Mouse (Mus musculus) lung, embryonic 16.5 days (tissue): ENCODE measurements around the gene Grb7. TPM values are rescaled to one million over a fixed set of nuclear protein-coding genes. Genes with fewer than 3 reads are reported as not detected.

ENCODE experiments used
- ATAC-seq: fragments of 200-750 bp; cut with Nextera tagmentation; 2 replicates; pipeline ENCODE4 v1.8.0; 2017; ENCODE audit warnings: low read depth, mild to moderate bottlenecking, moderate library complexity
- H3K27ac ChIP-seq: fragments of 300-500 bp; sonication (generic); 2 replicates; pipeline ENCODE4 v1.5.1; 2014; ENCODE audit warnings: mild to moderate bottlenecking, control low read depth, low read length
- H3K27me3 ChIP-seq: fragments of 300-500 bp; sonication (generic); 2 replicates; pipeline ENCODE4 v1.6.1; 2014; ENCODE audit warnings: low read depth, low read length, mixed read lengths; ENCODE audit not compliant: control insufficient read depth, insufficient read depth
- H3K36me3 ChIP-seq: fragments of 300-500 bp; sonication (generic); 2 replicates; pipeline ENCODE4 v1.6.1; 2014; ENCODE audit warnings: low read length; ENCODE audit not compliant: control insufficient read depth, insufficient read depth
- H3K4me1 ChIP-seq: fragments of 300-500 bp; sonication (generic); replicated peaks from 2 replicates; pipeline ENCODE4 v1.6.1; 2014; ENCODE audit warnings: low read length, mixed read lengths; ENCODE audit not compliant: control insufficient read depth, insufficient read depth
- H3K4me2 ChIP-seq: fragments of 300-500 bp; sonication (generic); 2 replicates; pipeline ENCODE4 v1.6.1; 2014; ENCODE audit warnings: low read depth, low read length, control low read depth
- H3K4me3 ChIP-seq: fragments of 300-500 bp; sonication (generic); 2 replicates; pipeline ENCODE4 v1.5.1; 2014; ENCODE audit warnings: mild to moderate bottlenecking, low read length, control low read depth
- H3K9ac ChIP-seq: fragments of 300-500 bp; sonication (generic); 2 replicates; pipeline ENCODE4 v1.6.1; 2014; ENCODE audit warnings: low read length, control low read depth
- H3K9me3 ChIP-seq: fragments of 300-500 bp; sonication (generic); 2 replicates; pipeline ENCODE4 v1.6.1; 2016; ENCODE audit warnings: low read length; ENCODE audit not compliant: control insufficient read depth
- WGBS: fragments of 180-500 bp; shearing (Covaris S2); extraction: QIAGEN DNeasy Blood & Tissue Kit; methylation state at CpG from one replicate; pipeline ENCODE4 v1.1.7; 2014; 5-methylcytosine and 5-hydroxymethylcytosine counted together
- polyA plus RNA-seq: library from polyadenylated mRNA; unstranded; fragments of >200 nt; fragmentation: Nextera tagmentation; extraction: Ambion mirVana; gene quantifications from 2 replicates; pipeline ENCODE4 v1.2.1, GENCODE M21; 2015

The Grb7 gene
- polyA plus RNA-seq, 1 experiment from 2014 or later, result 47.6 TPM

- Histone ChIP-seq H3K27ac (no peak overlapping the region), H3K9me3 (no peaks in the 10 kb centered on the region), H3K27me3 (no peaks in the 10 kb centered on the region), H3K36me3 (no peaks in the 10 kb centered on the region), H3K4me3 (peak overlapping the region; percentile 93), H3K4me1 (peaks cover 43% of the 10 kb centered on the region), H3K4me2 (peak overlapping the region; percentile 78), H3K9ac (peak overlapping the region; percentile 97)
- ATAC-seq, result no peak
- WGBS, result 15% methylated on average over 7 of the region's 7 CpGs
Measured at GRCm38 (mm10) chr11:98413731-98414130, 32.5 kb upstream of the Grb7 start.

GRCm38 (mm10) chr11:98414162-98414561 lies 32.0 kb upstream of the Grb7 start:
- Histone ChIP-seq H3K4me2 (peak overlapping the region; percentile 78), H3K4me3 (peak overlapping the region; percentile 93), H3K27ac (no peak overlapping the region), H3K36me3 (no peaks in the 10 kb centered on the region), H3K9me3 (no peaks in the 10 kb centered on the region), H3K27me3 (no peaks in the 10 kb centered on the region), H3K9ac (peak overlapping the region; percentile 97), H3K4me1 (peaks cover 41% of the 10 kb centered on the region)
- 23% methylated on average over 2 of the region's 2 CpGs for WGBS
- no peak for ATAC-seq

DNA sequence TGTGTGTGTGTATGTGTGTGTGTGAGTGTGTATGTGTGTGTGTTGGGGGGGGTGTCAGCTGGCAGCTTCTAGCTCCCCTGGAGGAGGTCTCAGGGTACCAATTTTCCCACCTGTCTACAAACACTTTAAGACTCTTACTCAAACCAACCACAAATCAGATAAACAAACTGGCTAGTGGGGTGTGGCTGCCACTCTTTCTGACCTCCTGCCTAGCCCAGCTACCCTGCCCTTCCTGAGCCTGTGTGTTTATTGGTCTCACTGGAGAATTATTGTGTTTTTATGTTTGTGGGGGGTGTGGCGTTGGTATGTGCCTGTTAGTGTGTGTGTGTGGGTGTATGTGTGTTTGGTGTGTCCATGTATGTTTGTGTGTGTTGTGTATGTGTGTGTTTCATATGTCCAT lies 29.1 kb upstream of the Grb7 start:
- no peaks in the 10 kb centered on the region for H3K36me3 ChIP-seq
- no peak overlapping the region for H3K4me3 ChIP-seq
- H3K27ac ChIP-seq, result no peak overlapping the region
- no peaks in the 10 kb centered on the region for H3K9me3 ChIP-seq
- peaks cover 28% of the 10 kb centered on the region for H3K4me1 ChIP-seq
- no peaks in the 10 kb centered on the region for H3K27me3 ChIP-seq
- WGBS, result 67% methylated on average over 1 of the region's 1 CpGs
- H3K9ac ChIP-seq, result no peak overlapping the region
- H3K4me2 ChIP-seq, result no peak overlapping the region
- no peak for ATAC-seq

GRCm38 (mm10) chr11:98418273-98418672 lies 27.9 kb upstream of the Grb7 start:
- H3K27me3 ChIP-seq, result no peaks in the 10 kb centered on the region
- no peaks in the 10 kb centered on the region for H3K9me3 ChIP-seq
- WGBS, result 42% methylated on average over 6 of the region's 6 CpGs
- peaks cover 7% of the 10 kb centered on the region for H3K36me3 ChIP-seq
- no peak overlapping the region for H3K4me2 ChIP-seq
- no peak overlapping the region for H3K4me3 ChIP-seq
- no peak overlapping the region; the same call in 1 of the 2 replicates for H3K9ac ChIP-seq
- H3K4me1 ChIP-seq, result peaks cover 28% of the 10 kb centered on the region
- ATAC-seq, result no peak
- H3K27ac ChIP-seq, result peak overlapping the region; percentile 6; the same call in 1 of the 2 replicates

DNA sequence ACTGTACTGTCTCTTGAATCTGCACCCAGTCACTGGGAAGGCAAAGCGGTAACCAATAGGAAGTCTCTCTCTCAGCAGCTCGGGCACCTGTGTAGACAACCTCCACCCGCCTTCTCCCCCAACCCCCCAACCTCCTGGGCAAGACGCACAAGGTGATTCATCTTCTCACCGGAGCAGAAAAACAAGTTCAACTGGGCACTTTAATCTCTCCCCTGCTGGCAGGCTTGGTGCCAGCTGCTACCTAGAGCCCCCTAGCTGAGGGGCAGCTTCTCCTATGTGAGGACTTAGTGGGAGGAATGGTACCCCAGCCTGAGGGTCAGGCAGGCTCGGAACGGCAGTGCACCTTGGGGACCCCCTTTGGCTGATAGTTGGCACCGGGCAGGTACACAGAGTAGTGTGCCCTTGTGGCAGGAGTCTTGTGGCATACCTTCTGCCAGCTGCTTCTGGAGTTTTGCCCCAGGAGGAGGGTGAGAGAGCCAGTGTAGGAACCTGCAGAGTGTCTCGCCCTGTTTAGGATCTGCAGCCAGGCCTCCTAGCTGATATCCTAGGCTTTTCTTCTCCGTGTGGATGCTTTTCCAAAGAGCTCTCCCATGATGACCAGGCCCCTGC lies 27.2 kb upstream of the Grb7 start:
- Histone ChIP-seq H3K9me3 (no peaks in the 10 kb centered on the region), H3K27ac (peak overlapping the region; percentile 52), H3K4me1 (peaks cover 21% of the 10 kb centered on the region), H3K9ac (peak overlapping the region; percentile 13; the same call in 1 of the 2 replicates), H3K4me3 (no peak overlapping the region), H3K4me2 (no peak overlapping the region), H3K27me3 (no peaks in the 10 kb centered on the region), H3K36me3 (peaks cover 7% of the 10 kb centered on the region)
- peak; percentile 49 for ATAC-seq
- WGBS, result 66% methylated on average over 10 of the region's 10 CpGs

- WGBS, result 93% methylated on average over 7 of the region's 7 CpGs
- no peak overlapping the region for H3K9ac ChIP-seq
- no peak for ATAC-seq
- H3K4me2 ChIP-seq, result no peak overlapping the region
- no peaks in the 10 kb centered on the region for H3K4me1 ChIP-seq
- H3K27me3 ChIP-seq, result no peaks in the 10 kb centered on the region
- H3K4me3 ChIP-seq, result no peak overlapping the region
- peaks cover 47% of the 10 kb centered on the region for H3K36me3 ChIP-seq
- no peak overlapping the region for H3K27ac ChIP-seq
- H3K9me3 ChIP-seq, result no peaks in the 10 kb centered on the region
Measured at GRCm38 (mm10) chr11:98426592-98426991, 19.6 kb upstream of the Grb7 start.

GRCm38 (mm10) chr11:98428436-98428835 lies 17.8 kb upstream of the Grb7 start:
- Histone ChIP-seq H3K36me3 (peaks cover 53% of the 10 kb centered on the region), H3K4me3 (no peak overlapping the region), H3K27ac (no peak overlapping the region), H3K9ac (no peak overlapping the region), H3K4me1 (no peaks in the 10 kb centered on the region), H3K4me2 (no peak overlapping the region), H3K27me3 (no peaks in the 10 kb centered on the region), H3K9me3 (no peaks in the 10 kb centered on the region)
- ATAC-seq, result no peak
- WGBS, result 79% methylated on average over 5 of the region's 5 CpGs

DNA sequence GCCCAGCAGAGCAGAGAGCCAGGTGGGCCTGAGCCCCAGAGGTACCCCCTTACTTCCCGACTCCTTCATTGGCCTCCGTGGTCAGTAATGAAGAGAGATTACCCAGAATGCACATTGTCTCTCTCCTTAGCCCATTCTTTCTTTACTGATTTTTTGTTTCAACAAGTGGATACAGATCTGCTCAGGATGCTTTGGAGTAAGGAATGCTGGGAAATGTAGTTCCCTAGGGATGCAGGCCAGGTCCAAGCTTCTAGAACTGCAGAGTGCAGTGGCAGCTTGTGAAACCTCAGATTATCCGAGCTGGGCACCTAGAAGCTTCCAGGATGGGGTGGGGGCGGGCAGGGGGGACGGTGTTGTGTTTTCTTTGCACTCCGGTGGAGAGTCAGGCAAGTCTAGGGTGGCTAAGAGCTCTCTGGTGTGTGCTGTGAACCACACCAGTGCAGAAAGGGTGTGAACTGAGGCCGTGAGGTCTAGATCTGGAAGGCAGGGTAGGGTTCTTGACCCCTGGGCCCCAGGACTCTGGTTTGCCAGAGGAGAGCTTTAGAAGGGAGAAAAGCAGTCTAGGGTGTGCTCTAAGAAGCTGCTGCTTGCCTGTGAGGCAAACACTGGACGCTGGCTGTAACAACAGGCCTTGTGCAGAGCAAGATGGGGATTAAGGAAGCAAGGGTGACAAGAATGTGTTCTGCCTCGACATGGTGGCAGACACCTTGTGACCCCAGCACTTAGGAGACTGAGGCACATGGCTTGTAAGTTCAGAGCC lies 14.3 kb upstream of the Grb7 start:
- no peak overlapping the region for H3K27ac ChIP-seq
- ATAC-seq, result no peak
- H3K36me3 ChIP-seq, result peaks cover 61% of the 10 kb centered on the region
- no peak overlapping the region for H3K9ac ChIP-seq
- no peak overlapping the region for H3K4me2 ChIP-seq
- no peaks in the 10 kb centered on the region for H3K9me3 ChIP-seq
- H3K27me3 ChIP-seq, result no peaks in the 10 kb centered on the region
- no peak overlapping the region for H3K4me3 ChIP-seq
- 75% methylated on average over 9 of the region's 9 CpGs for WGBS
- H3K4me1 ChIP-seq, result no peaks in the 10 kb centered on the region

- Histone ChIP-seq H3K4me3 (no peak overlapping the region), H3K27me3 (no peaks in the 10 kb centered on the region), H3K27ac (no peak overlapping the region), H3K4me2 (no peak overlapping the region), H3K4me1 (peaks cover 8% of the 10 kb centered on the region), H3K9ac (no peak overlapping the region), H3K36me3 (peaks cover 41% of the 10 kb centered on the region), H3K9me3 (no peaks in the 10 kb centered on the region)
- no peak for ATAC-seq
- 86% methylated on average over 9 of the region's 9 CpGs for WGBS
Measured at GRCm38 (mm10) chr11:98435723-98436122, 10.5 kb upstream of the Grb7 start.
